Mouse (Mus musculus): ENCODE data around the gene Ube3c.
A peak's percentile ranks its signal among the peaks of the same experiment; 100 is the strongest.
"Not testable (repeated sequence)": the region's sequence is repeated elsewhere in the genome, so short reads cannot be mapped to it uniquely, and the experiment has no call there.

The Ube3c gene

GRCm38 (mm10) chr5:29568848-29569377 is at the start of gene Ube3c:
TSS of gene Ube3c (plus strand) at chr5:29569242.
- peak; percentile 99 to 100 for DNase-seq

- DNase-seq, result no peak
Measured at GRCm38 (mm10) chr5:29560111-29560510, 8.9 kb upstream of the Ube3c start.

- DNase-seq, result no peak
Measured at GRCm38 (mm10) chr5:29560667-29561066, 8.4 kb upstream of the Ube3c start.

- DNase-seq, result no peak
Measured at GRCm38 (mm10) chr5:29569378-29570280, 587 bp downstream of the Ube3c start.

GRCm38 (mm10) chr5:29574286-29574685 is 5.2 kb downstream of the Ube3c start:
- DNase-seq, result not testable (repeated sequence)

GRCm38 (mm10) chr5:29575085-29575484 is 6.0 kb downstream of the Ube3c start:
- no peak for DNase-seq

- no peak for DNase-seq
Measured at GRCm38 (mm10) chr5:29577795-29578631, 9.0 kb downstream of the Ube3c start.

GRCm38 (mm10) chr5:29583880-29584595 is 15.0 kb downstream of the Ube3c start:
- DNase-seq, result peak; percentile 32 to 38

- not testable (repeated sequence) for DNase-seq
Measured at GRCm38 (mm10) chr5:29592161-29592560, 23.1 kb downstream of the Ube3c start.

- no peak for DNase-seq
Measured at GRCm38 (mm10) chr5:29606546-29606945, 37.5 kb downstream of the Ube3c start.

- no peak for DNase-seq
Measured at GRCm38 (mm10) chr5:29625610-29626009, 56.6 kb downstream of the Ube3c start.

GRCm38 (mm10) chr5:29629941-29630340 is 60.9 kb downstream of the Ube3c start:
- no peak for DNase-seq

GRCm38 (mm10) chr5:29631711-29632110 is 62.7 kb downstream of the Ube3c start:
- DNase-seq, result no peak

- no peak for DNase-seq
Measured at GRCm38 (mm10) chr5:29636298-29636697, 67.3 kb downstream of the Ube3c start.

GRCm38 (mm10) chr5:29636884-29637283 is 67.8 kb downstream of the Ube3c start:
- no peak for DNase-seq

- no peak for DNase-seq
Measured at GRCm38 (mm10) chr5:29641124-29641884, 72.3 kb downstream of the Ube3c start.

GRCm38 (mm10) chr5:29651696-29652095 is 82.7 kb downstream of the Ube3c start:
- DNase-seq, result no peak

GRCm38 (mm10) chr5:29657590-29658339 is 88.7 kb downstream of the Ube3c start:
- DNase-seq, result no peak

- not testable (repeated sequence) for DNase-seq
Measured at GRCm38 (mm10) chr5:29661246-29661645, 92.2 kb downstream of the Ube3c start.

- no peak for DNase-seq
Measured at GRCm38 (mm10) chr5:29665391-29665790, 96.3 kb downstream of the Ube3c start.

GRCm38 (mm10) chr5:29672551-29672950 is 103.5 kb downstream of the Ube3c start:
- no peak for DNase-seq
